Mouse (Mus musculus) stomach, embryonic 15.5 days (tissue): ENCODE results near the gene Gopc. TPM values are rescaled to one million over a fixed set of nuclear protein-coding genes. Genes with fewer than 3 reads are reported as not detected.
A peak's percentile ranks its signal among the peaks of the same experiment; 100 is the strongest.

Source experiments
- ATAC-seq: fragments of 200-750 bp; cut with Nextera tagmentation; 2 replicates; pipeline ENCODE4 v1.8.0; 2017; ENCODE audit warnings: low read depth, moderate number of reproducible peaks, moderate TSS enrichment; ENCODE audit not compliant: insufficient read depth, low FRiP score
- H3K27ac ChIP-seq: fragments of 300-500 bp; sonication (generic); 2 replicates; pipeline ENCODE4 v1.5.1; 2015; ENCODE audit warnings: mild to moderate bottlenecking, inconsistent platforms
- H3K27me3 ChIP-seq: fragments of 300-500 bp; sonication (generic); replicated peaks from 2 replicates; pipeline ENCODE4 v1.6.1; 2015; ENCODE audit warnings: inconsistent platforms
- H3K36me3 ChIP-seq: fragments of 300-500 bp; sonication (generic); 2 replicates; pipeline ENCODE4 v1.6.1; 2015; ENCODE audit warnings: inconsistent platforms
- H3K4me1 ChIP-seq: fragments of 300-500 bp; sonication (generic); 2 replicates; pipeline ENCODE4 v1.6.1; 2015; ENCODE audit warnings: inconsistent platforms
- H3K4me2 ChIP-seq: fragments of 300-500 bp; sonication (generic); 2 replicates; pipeline ENCODE4 v1.6.1; 2015; ENCODE audit warnings: mild to moderate bottlenecking, inconsistent platforms
- H3K4me3 ChIP-seq: fragments of 300-500 bp; sonication (generic); replicated peaks from 2 replicates; pipeline ENCODE4 v1.5.1; 2015; ENCODE audit warnings: inconsistent platforms
- H3K9ac ChIP-seq: fragments of 300-500 bp; sonication (generic); 2 replicates; pipeline ENCODE4 v1.6.1; 2015; ENCODE audit warnings: inconsistent platforms
- H3K9me3 ChIP-seq: fragments of 300-500 bp; sonication (generic); 2 replicates; pipeline ENCODE4 v1.6.1; 2016; ENCODE audit warnings: inconsistent platforms
- WGBS: fragments of 180-500 bp; shearing (Covaris S2); methylation state at CpG from one replicate; pipeline ENCODE4 v1.1.7; 2015; 5-methylcytosine and 5-hydroxymethylcytosine counted together
- polyA plus RNA-seq: library from polyadenylated mRNA; unstranded; fragments of >200 nt; fragmentation: Nextera tagmentation; extraction: Ambion mirVana; gene quantifications from 2 replicates; pipeline ENCODE4 v1.2.1, GENCODE M21; 2015

Gopc gene
- polyA plus RNA-seq, 1 experiment from 2014 or later = 19.8 TPM

DNA sequence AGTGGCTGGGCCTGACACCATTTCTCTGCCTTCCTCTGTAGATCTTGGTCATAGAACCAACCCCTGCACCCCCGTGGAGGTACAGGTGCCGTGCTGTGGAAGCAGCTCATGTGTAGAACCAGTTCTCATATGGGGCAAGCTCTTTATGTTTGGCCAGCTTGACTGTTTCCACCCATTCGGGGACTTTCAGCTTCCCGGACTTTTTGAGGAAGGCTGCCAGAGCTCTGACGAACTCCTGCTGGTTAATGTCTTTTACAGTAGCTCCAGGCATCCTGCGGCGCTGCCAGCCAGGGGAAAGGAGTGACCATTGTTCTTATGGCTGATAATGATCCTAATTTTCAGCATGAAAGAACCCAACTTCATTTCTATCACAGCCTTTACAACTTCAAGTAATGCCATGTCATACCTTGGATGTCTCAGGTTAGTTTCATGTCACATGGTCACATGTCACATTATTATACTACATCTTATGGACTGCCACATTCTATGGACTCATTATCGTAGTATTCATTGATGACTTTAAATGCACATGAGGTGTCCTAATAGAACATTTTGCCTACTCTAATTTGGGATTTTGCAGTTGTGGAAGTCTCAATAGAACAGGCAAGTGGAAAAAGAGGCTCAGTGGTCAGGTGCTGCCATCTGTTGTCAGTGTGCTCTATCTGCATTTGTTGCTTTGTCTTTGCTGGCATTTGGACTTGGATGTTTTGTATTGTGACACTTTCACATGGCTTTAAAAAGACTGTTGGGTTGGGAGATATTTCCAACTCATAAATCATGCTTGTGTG, 3.1 kb upstream of the Gopc start:
- no peak overlapping the region for H3K4me2 ChIP-seq
- no peaks in the 10 kb centered on the region for H3K9me3 ChIP-seq
- no peaks in the 10 kb centered on the region for H3K27me3 ChIP-seq
- WGBS = 44% methylated on average over 8 of the region's 8 CpGs
- no peaks in the 10 kb centered on the region for H3K4me1 ChIP-seq
- no peak overlapping the region for H3K4me3 ChIP-seq
- ATAC-seq = no peak
- no peaks in the 10 kb centered on the region for H3K36me3 ChIP-seq
- H3K9ac ChIP-seq = no peak overlapping the region
- H3K27ac ChIP-seq = no peak overlapping the region

DNA sequence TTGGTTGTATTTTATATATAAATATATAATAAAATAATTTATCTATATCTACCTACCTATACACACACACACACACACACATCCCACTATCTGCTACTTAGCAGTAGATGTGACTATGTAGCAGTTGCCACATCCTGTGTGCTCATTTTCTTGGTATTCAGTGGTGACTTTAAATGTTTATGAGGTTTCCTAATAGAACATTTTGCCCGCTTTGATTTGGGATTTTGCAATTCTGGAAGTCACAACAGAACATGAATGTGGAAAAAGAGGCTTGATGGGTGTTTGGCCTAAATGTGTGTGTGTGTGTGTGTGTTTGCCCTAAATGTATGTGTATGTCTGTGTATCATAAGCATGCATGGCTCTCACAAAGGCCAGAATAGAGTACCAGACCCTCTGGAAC, 1.6 kb upstream of the Gopc start:
- H3K4me2 ChIP-seq = no peak overlapping the region
- no peak for ATAC-seq
- H3K27me3 ChIP-seq = no peaks in the 10 kb centered on the region
- no peaks in the 10 kb centered on the region for H3K36me3 ChIP-seq
- H3K9ac ChIP-seq = no peak overlapping the region
- no peaks in the 10 kb centered on the region for H3K4me1 ChIP-seq
- no peaks in the 10 kb centered on the region for H3K9me3 ChIP-seq
- no peak overlapping the region for H3K27ac ChIP-seq
- no peak overlapping the region for H3K4me3 ChIP-seq
- 82% methylated on average over 1 of the region's 1 CpGs for WGBS

DNA sequence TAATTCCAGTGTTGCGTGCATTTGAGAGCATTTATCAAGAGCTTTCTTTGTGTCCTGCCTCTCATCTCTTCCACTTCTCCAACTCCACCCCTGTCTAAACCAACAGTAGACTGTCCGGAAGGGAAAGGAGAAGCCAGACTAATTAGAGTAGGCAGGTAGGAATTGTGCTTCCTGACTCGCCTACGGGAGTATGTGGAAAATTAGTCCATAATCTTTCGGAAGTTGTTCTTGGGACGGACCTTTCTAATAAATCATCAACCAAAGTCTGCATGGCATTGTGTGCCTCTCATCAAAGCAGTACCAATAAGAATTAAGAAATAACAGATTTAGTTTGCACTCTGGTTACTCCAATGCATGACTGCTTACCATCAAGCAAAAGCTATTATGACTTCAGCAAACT, 1.1 kb upstream of the Gopc start:
- ATAC-seq = no peak
- H3K9ac ChIP-seq = no peak overlapping the region
- peak overlapping the region; percentile 61 for H3K4me2 ChIP-seq
- H3K27me3 ChIP-seq = no peaks in the 10 kb centered on the region
- peak overlapping the region; percentile 91 for H3K4me3 ChIP-seq
- H3K27ac ChIP-seq = peak overlapping the region; percentile 98; the same call in 1 of the 2 replicates
- no peaks in the 10 kb centered on the region for H3K36me3 ChIP-seq
- no peaks in the 10 kb centered on the region for H3K9me3 ChIP-seq
- no peaks in the 10 kb centered on the region for H3K4me1 ChIP-seq
- WGBS = 71% methylated on average over 6 of the region's 6 CpGs

DNA sequence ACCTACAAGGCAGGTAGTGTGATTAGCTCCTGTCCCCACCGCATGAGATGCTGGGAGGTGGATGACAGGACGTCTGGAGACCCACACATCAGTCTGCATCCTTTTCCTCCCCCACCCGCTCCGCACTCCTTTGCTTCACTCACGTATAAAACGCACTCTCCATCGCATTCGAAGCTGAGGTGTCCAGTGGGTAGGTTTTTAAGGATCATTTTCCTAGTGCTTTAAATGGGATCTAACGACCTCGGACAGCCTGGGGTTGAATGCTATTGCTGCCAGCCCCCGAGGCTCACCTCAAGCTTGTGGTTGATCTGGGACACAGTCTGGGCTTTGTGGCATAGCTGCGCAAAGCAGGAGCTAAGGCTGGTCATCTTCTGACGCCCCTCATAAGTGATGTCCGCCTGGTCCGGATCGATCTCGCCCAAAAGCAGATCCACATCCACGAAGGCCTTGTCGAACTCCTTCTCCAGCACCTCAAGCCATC, 563 bp downstream of the Gopc start:
- peak; percentile 10; the same call in 1 of the 2 replicates for ATAC-seq

DNA sequence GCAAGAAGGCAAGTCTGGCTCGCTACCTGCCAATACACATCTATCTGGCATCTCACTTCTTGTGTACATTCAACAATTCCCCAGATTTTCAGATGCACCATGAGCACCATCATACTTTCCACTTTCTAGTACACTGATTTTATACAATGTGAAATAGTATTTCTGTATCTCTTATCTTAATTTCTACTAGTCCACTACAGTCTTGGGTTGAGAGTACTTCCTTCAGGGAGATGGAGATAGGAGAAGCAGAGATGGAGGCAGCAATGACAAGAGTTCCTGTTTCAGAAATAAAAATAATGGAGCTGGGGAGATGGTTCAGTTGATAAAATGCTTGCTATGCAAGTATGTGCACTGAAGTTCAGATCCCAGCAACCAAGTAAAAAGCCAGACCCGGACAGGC, 4.1 kb downstream of the Gopc start:
- Histone ChIP-seq H3K9me3 (no peaks in the 10 kb centered on the region), H3K4me2 (no peak overlapping the region), H3K4me1 (no peaks in the 10 kb centered on the region), H3K36me3 (no peaks in the 10 kb centered on the region), H3K27me3 (no peaks in the 10 kb centered on the region), H3K4me3 (no peak overlapping the region), H3K27ac (no peak overlapping the region), H3K9ac (no peak overlapping the region)
- WGBS = 87% methylated on average over 2 of the region's 2 CpGs
- no peak for ATAC-seq

More for the DNA sequence above, 563 bp downstream of the Gopc start:
- H3K9me3 ChIP-seq = no peaks in the 10 kb centered on the region
- peak overlapping the region; percentile 90 for H3K9ac ChIP-seq
- WGBS = 0% methylated on average over 19 of the region's 19 CpGs
- peak overlapping the region; percentile 77 for H3K4me2 ChIP-seq
- H3K4me3 ChIP-seq = peak overlapping the region; percentile 91
- no peaks in the 10 kb centered on the region for H3K4me1 ChIP-seq
- no peaks in the 10 kb centered on the region for H3K27me3 ChIP-seq
- H3K27ac ChIP-seq = peak overlapping the region; percentile 98
- no peaks in the 10 kb centered on the region for H3K36me3 ChIP-seq

DNA sequence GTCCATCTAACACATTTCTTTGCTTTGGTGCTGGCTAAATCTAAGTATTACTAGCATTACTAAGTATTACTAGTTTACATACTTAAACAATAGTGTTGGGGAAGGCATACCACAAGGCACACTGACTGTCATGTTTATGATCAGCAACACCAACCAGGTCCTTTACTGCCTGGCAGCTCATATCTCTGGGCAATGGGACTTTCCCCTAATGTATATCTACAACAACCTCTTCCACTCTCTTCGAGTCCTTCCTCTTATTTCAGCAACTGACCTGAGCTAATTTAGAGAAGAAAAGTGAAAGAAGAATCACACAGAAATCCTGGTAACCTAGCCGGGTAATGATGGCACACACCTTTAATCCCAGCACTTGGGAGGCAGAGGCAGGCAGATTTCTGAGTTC, 5.5 kb downstream of the Gopc start:
- Histone ChIP-seq H3K4me2 (no peak overlapping the region), H3K27me3 (no peaks in the 10 kb centered on the region), H3K36me3 (no peaks in the 10 kb centered on the region), H3K4me3 (no peak overlapping the region), H3K9ac (no peak overlapping the region), H3K9me3 (no peaks in the 10 kb centered on the region), H3K27ac (no peak overlapping the region), H3K4me1 (no peaks in the 10 kb centered on the region)
- 91% methylated on average over 2 of the region's 2 CpGs for WGBS
- ATAC-seq = no peak

DNA sequence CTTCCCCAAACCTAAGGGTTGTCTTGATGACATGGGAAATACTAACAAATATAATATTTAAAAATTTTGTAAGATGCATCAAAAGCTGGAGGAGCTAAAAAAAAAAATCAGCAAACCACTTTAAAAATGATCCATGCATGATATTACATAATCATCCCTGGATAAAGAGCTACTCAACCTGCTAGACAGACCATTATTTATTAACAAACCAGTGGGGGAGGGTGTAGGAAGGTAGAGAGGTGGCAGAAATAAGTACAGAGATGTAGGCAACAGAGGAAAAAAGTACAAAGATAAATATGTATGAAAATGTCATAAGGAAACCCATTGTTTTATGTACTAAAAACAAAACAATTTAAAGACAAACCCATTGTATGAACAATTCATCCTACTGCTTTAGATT, 7.3 kb downstream of the Gopc start:
- Histone ChIP-seq H3K4me2 (no peak overlapping the region), H3K9me3 (no peaks in the 10 kb centered on the region), H3K9ac (no peak overlapping the region), H3K4me1 (no peaks in the 10 kb centered on the region), H3K4me3 (no peak overlapping the region), H3K27me3 (no peaks in the 10 kb centered on the region), H3K27ac (no peak overlapping the region), H3K36me3 (peaks cover 2% of the 10 kb centered on the region; the same call in 1 of the 2 replicates)
- ATAC-seq = no peak

DNA sequence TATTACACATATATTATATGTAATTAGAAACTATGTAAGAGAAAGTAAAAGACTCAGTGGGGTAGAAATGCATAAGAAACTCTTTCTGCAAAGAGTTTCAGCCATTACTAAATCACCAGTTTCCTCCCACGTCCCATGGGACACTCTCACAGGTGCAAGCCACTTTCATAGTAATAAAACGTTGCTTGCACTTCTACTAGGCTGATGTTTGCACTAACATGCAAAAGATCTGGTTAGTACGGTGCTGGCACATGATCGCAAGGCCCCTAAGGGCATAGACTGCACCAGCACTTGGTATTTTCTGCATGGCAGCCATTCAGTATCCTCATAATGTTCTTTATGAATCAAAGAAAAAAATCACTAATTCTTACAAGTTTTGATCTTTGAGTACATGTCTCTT, 8.1 kb downstream of the Gopc start:
- Histone ChIP-seq H3K27me3 (no peaks in the 10 kb centered on the region), H3K4me1 (no peaks in the 10 kb centered on the region), H3K4me2 (no peak overlapping the region), H3K9me3 (no peaks in the 10 kb centered on the region), H3K27ac (no peak overlapping the region), H3K36me3 (peaks cover 2% of the 10 kb centered on the region; the same call in 1 of the 2 replicates), H3K4me3 (no peak overlapping the region), H3K9ac (no peak overlapping the region)
- 76% methylated on average over 4 of the region's 4 CpGs for WGBS
- no peak for ATAC-seq

DNA sequence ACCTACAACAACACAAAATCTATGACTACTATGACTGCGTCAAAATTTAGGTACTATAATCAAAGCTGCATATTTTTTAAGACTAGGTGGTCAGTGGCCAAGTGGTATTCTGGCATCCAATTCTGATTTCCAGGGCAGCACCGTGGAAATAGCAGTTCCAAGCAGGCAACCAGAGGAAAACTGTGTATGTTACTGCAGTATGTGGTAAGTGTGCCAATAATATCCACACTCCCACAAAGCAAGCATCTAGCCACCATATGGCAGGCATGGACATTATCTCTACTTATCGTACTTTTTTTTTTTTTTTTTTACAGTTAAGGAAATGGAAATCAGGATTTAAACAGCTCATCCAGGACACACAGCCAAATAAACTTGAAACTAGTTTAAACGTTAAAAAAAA, 13.5 kb downstream of the Gopc start:
- Histone ChIP-seq H3K36me3 (peaks cover 2% of the 10 kb centered on the region; the same call in 1 of the 2 replicates), H3K9me3 (no peaks in the 10 kb centered on the region), H3K4me2 (no peak overlapping the region), H3K27me3 (no peaks in the 10 kb centered on the region), H3K4me3 (no peak overlapping the region), H3K9ac (no peak overlapping the region), H3K4me1 (no peaks in the 10 kb centered on the region), H3K27ac (no peak overlapping the region)
- 80% methylated on average over 4 of the region's 4 CpGs for WGBS
- no peak for ATAC-seq

DNA sequence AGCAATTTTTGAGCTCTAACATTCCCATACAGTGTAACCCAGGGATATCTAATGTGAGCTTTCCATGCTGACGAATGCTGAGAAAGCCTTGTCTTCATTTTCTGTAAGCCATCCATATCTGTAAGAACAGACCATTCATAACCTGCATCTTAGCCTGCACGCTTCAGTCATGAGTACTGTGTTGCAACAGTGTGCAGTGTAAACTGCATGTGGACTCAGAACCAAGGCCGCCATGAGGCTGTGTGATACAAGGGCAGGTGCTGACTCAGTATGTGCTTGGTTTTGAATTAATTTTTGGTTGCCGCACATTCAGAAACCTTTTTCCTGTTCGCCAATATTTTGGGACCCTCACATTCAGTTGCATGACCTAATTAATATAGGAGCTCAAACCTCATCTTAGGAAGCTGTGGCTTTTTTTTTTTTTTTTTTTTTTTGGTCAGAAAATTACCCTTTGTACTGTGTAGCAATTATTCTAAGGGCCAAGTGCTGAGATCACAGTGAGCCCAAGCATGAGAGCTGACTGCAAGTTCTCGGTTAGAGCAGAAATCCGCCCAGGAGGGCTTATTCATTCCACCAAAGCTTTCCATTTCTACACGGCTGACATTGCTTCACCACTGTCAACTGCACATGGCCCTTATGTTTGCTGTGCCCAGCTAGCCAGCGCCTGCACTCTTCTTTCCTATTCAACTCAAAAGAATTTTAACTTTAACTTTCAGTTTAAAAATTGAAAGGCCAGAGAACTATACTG, 20.9 kb downstream of the Gopc start:
- 88% methylated on average over 9 of the region's 9 CpGs for WGBS
- Histone ChIP-seq H3K4me3 (no peak overlapping the region), H3K36me3 (no peaks in the 10 kb centered on the region), H3K9ac (no peak overlapping the region), H3K4me2 (no peak overlapping the region), H3K27ac (no peak overlapping the region), H3K27me3 (no peaks in the 10 kb centered on the region), H3K4me1 (no peaks in the 10 kb centered on the region), H3K9me3 (no peaks in the 10 kb centered on the region)
- ATAC-seq = no peak

DNA sequence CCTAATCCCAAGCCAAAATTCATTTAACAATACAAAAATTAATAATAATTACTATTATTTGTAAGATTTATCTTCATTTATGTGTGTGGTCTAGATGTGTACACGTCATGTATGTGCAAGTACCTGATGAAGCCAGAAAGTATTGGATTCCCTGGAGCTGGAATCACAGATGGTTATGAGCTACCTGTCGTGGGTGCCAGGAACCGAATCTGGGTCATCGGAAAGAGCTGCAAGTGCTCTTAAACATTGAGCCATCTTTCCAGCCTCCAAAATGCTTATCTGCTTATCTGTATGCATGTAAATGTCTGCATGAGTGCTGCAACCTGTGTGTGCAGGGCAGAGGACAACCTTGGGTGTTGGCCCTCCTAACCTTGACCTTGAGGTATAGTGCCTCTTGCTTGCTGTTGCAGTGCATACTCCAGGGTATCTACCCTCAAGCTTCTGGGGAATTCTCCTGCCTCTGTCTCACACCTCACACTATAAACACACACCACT, 21.6 kb downstream of the Gopc start:
- no peak for ATAC-seq
- H3K9me3 ChIP-seq = no peaks in the 10 kb centered on the region
- no peak overlapping the region for H3K4me3 ChIP-seq
- 94% methylated on average over 4 of the region's 4 CpGs for WGBS
- H3K9ac ChIP-seq = no peak overlapping the region
- no peak overlapping the region for H3K4me2 ChIP-seq
- H3K27me3 ChIP-seq = no peaks in the 10 kb centered on the region
- no peak overlapping the region for H3K27ac ChIP-seq
- H3K4me1 ChIP-seq = no peaks in the 10 kb centered on the region
- no peaks in the 10 kb centered on the region for H3K36me3 ChIP-seq

DNA sequence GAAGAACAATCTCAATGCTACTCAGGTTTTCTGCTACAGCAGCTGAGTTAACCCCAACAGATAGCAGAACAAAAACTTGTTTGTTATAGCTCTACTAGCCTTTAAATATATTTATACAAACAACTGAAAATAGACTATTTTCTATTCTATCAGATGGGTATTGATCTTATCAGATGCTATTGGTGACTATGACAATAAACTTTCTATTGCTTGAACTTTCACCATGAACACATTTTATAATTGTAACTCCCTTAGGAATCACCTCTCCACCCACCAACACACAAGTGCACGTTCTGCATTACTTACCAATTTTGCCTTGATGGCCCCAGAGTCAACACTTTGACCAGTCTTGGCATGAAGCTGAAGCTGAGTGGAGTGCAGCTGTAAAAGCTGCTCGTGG, 23.5 kb downstream of the Gopc start, which contains the start of gene Gm26741:
TSS of gene Gm26741 (plus strand) at position 301 of the 400 bp plus-strand sequence.
- H3K9ac ChIP-seq = no peak within 1 kb of the TSS
- H3K9me3 ChIP-seq = no peaks in the 10 kb centered on the region
- no peaks in the 10 kb centered on the region for H3K27me3 ChIP-seq
- no peak within 1 kb of the TSS for H3K4me3 ChIP-seq
- no peak within 1 kb of the TSS for H3K27ac ChIP-seq
- H3K4me2 ChIP-seq = no peak within 1 kb of the TSS
- no peak for ATAC-seq
- no peaks in the 10 kb centered on the region for H3K4me1 ChIP-seq
- 82% methylated on average over 2 of the region's 2 CpGs for WGBS
- H3K36me3 ChIP-seq = no peaks in the 10 kb centered on the region
